Mouse (Mus musculus): ENCODE measurements around the gene Epp13. TPM values are rescaled to one million over a fixed set of nuclear protein-coding genes. Genes with fewer than 3 reads are reported as not detected.
"Not testable (repeated sequence)": the region's sequence is repeated elsewhere in the genome, so short reads cannot be mapped to it uniquely, and the experiment has no call there.

Epp13 gene
- polyA plus RNA-seq (2014; fragmentation: Nextera tagmentation; extraction: Ambion mirVana): not detected in 2 replicates

DNA sequence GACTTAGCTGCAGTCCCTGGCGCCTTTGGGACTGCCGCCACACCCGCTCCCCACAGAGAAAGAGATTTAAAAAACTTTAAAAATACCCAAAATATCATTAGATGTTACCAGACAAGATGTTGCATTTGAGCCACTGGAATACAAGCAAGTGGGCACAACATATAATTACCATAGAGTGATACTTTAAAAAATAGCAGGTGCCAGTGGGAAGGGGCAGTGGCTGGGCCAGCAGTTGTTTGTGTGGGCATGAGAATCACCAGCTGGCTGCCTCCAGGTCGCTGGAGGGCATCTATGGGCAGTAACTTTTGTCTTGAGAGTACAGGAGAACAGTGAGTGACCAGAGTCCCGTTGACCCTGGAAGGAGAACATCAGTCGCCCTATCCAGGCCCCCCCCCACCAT lies at the start of gene Epp13:
Gene Epp13 (plus strand): TSS at position 301 of the 400 bp plus-strand sequence.
- ATAC-seq (ENCODE audit: insufficient read depth): no peak
- H3K4me3 ChIP-seq (ENCODE audit: low read depth, low read length): no peak within 1 kb of the TSS
- no peaks in the 10 kb centered on the region for H3K27me3 ChIP-seq (ENCODE audit: insufficient read depth, low read length)
- no peak within 1 kb of the TSS for H3K4me2 ChIP-seq
- no peaks in the 10 kb centered on the region for H3K36me3 ChIP-seq (ENCODE audit: insufficient read depth)
- TF ChIP-seq CTCF (IDR thresholded peaks at IDR 0.05; ENCODE audit: low read depth): no peak
- no peak for DNase-seq
- 85% methylated on average over 6 of the region's 6 CpGs for WGBS
- no peaks in the 10 kb centered on the region for H3K4me1 ChIP-seq (ENCODE audit: insufficient read depth)
- H3K9me3 ChIP-seq (ENCODE audit: low read depth, low read length): 0 out of 2 replicates have a peak, but pooled peaks cover 2% of the 10 kb centered on the region
- H3K27ac ChIP-seq (ENCODE audit: low read depth): no peak within 1 kb of the TSS
- H3K9ac ChIP-seq: no peak within 1 kb of the TSS

- Histone ChIP-seq H3K4me2 (no peak overlapping the region), H3K4me3 (ENCODE audit: low read depth, low read length) (no peak overlapping the region), H3K27me3 (ENCODE audit: insufficient read depth, low read length) (no peaks in the 10 kb centered on the region), H3K9ac (no peak overlapping the region), H3K27ac (ENCODE audit: low read depth) (no peak overlapping the region), H3K9me3 (ENCODE audit: low read depth, low read length) (no peaks in the 10 kb centered on the region; the same call in 1 of the 2 replicates), H3K4me1 (ENCODE audit: insufficient read depth) (no peaks in the 10 kb centered on the region), H3K36me3 (ENCODE audit: insufficient read depth) (no peaks in the 10 kb centered on the region)
- no peak for ATAC-seq (ENCODE audit: insufficient read depth)
- 70% methylated on average over 3 of the region's 3 CpGs for WGBS
- no peak for TF ChIP-seq CTCF (IDR thresholded peaks at IDR 0.05; ENCODE audit: low read depth)
- no peak for DNase-seq
Observed at GRCm38 (mm10) chr7:6204200-6204599, 48.3 kb upstream of the Epp13 start.

GRCm38 (mm10) chr7:6213144-6213543 lies 39.4 kb upstream of the Epp13 start:
- H3K36me3 ChIP-seq (ENCODE audit: insufficient read depth): no peaks in the 10 kb centered on the region
- no peaks in the 10 kb centered on the region for H3K4me1 ChIP-seq (ENCODE audit: insufficient read depth)
- H3K27me3 ChIP-seq (ENCODE audit: insufficient read depth, low read length): no peaks in the 10 kb centered on the region
- no peak overlapping the region for H3K27ac ChIP-seq (ENCODE audit: low read depth)
- ATAC-seq (ENCODE audit: insufficient read depth): no peak
- peak; percentile 45 for TF ChIP-seq CTCF (IDR thresholded peaks at IDR 0.05; ENCODE audit: low read depth)
- WGBS: 54% methylated on average over 5 of the region's 5 CpGs
- no peaks in the 10 kb centered on the region for H3K9me3 ChIP-seq (ENCODE audit: low read depth, low read length)
- H3K4me3 ChIP-seq (ENCODE audit: low read depth, low read length): no peak overlapping the region
- H3K4me2 ChIP-seq: no peak overlapping the region
- H3K9ac ChIP-seq: no peak overlapping the region
- no peak for DNase-seq

DNA sequence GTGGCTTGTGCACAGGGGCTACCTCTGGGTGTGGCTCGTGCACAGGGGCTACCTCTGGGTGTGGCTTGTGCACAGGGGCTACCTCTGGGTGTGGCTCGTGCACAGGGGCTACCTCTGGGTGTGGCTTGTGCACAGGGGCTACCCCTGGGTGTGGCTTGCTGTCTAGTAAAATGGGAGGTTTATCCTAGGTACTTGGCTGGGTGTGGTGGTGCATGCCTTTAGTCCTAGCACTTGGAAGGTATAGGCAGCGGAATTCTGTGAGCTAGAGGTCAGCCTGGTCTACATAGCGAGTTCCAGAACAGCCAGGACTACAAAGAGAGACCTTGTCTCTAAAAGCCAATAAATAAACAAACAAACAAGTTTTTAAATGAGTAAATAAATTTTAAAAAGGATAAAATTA lies 37.8 kb upstream of the Epp13 start:
- not testable (repeated sequence) for H3K9me3 ChIP-seq (ENCODE audit: low read depth, low read length); H3K36me3 ChIP-seq (ENCODE audit: insufficient read depth); H3K27ac ChIP-seq (ENCODE audit: low read depth); H3K27me3 ChIP-seq (ENCODE audit: insufficient read depth, low read length); H3K9ac ChIP-seq; H3K4me1 ChIP-seq (ENCODE audit: insufficient read depth); H3K4me2 ChIP-seq; ATAC-seq (ENCODE audit: insufficient read depth); H3K4me3 ChIP-seq (ENCODE audit: low read depth, low read length); DNase-seq
- WGBS: 63% methylated on average over 4 of the region's 4 CpGs

DNA sequence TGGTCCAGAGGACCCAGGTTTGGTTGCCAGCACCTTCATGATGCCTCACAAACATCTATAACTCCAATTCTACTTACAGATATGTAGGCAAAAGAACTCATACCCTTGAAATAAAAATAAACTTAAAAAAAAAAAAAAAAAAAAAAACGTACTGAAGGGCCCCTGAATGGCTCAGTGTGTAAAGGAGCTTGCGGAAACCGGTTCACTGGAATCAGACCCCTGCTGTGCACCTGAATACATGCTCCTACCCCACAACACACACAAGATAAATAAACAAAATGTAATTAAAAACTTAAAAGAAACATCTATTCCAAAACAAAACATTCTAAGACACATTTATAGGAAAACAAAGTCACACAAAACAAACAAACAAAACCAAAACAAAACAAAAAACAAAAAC lies 32.4 kb upstream of the Epp13 start:
- no peaks in the 10 kb centered on the region for H3K4me1 ChIP-seq (ENCODE audit: insufficient read depth)
- H3K27me3 ChIP-seq (ENCODE audit: insufficient read depth, low read length): no peaks in the 10 kb centered on the region
- H3K27ac ChIP-seq (ENCODE audit: low read depth): no peak overlapping the region
- no peak for DNase-seq
- H3K4me2 ChIP-seq: no peak overlapping the region
- no peaks in the 10 kb centered on the region for H3K36me3 ChIP-seq (ENCODE audit: insufficient read depth)
- no peak overlapping the region for H3K4me3 ChIP-seq (ENCODE audit: low read depth, low read length)
- H3K9me3 ChIP-seq (ENCODE audit: low read depth, low read length): no peaks in the 10 kb centered on the region
- 57% methylated on average over 3 of the region's 3 CpGs for WGBS
- no peak for ATAC-seq (ENCODE audit: insufficient read depth)
- H3K9ac ChIP-seq: no peak overlapping the region
- TF ChIP-seq CTCF (IDR thresholded peaks at IDR 0.05; ENCODE audit: low read depth): no peak

DNA sequence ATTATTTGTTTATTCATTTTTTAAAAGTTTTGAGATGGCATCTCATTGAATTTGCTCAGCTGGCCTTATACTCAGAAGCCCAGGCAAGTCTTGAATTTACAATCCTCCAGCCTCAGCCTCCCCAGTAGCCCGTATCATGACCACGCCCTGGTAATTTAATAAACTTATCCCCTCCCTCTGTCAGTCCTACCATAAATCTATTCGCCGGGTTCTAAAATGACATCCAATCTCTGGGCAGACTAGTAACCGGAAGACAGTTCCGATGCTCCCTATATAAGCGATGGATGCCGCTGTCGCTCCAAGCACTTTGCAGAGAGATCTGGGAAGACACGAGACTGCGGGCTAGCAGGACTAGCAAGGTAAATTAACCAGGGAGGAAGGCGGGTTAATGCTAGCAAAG lies 30.5 kb upstream of the Epp13 start, which contains the start of gene Zscan5b:
Gene Zscan5b (plus strand): TSS at position 301 of the 400 bp plus-strand sequence.
- no peaks in the 10 kb centered on the region for H3K4me1 ChIP-seq (ENCODE audit: insufficient read depth)
- no peaks in the 10 kb centered on the region for H3K9me3 ChIP-seq (ENCODE audit: low read depth, low read length)
- WGBS: 91% methylated on average over 12 of the region's 12 CpGs
- H3K4me3 ChIP-seq (ENCODE audit: low read depth, low read length): no peak within 1 kb of the TSS
- no peak for ATAC-seq (ENCODE audit: insufficient read depth)
- no peaks in the 10 kb centered on the region for H3K27me3 ChIP-seq (ENCODE audit: insufficient read depth, low read length)
- no peak for DNase-seq
- H3K9ac ChIP-seq: no peak within 1 kb of the TSS
- no peak within 1 kb of the TSS for H3K27ac ChIP-seq (ENCODE audit: low read depth)
- H3K4me2 ChIP-seq: no peak within 1 kb of the TSS
- H3K36me3 ChIP-seq (ENCODE audit: insufficient read depth): no peaks in the 10 kb centered on the region
- TF ChIP-seq CTCF (IDR thresholded peaks at IDR 0.05; ENCODE audit: low read depth): no peak

GRCm38 (mm10) chr7:6228491-6228890 lies 24.0 kb upstream of the Epp13 start:
- not testable (repeated sequence) for H3K27ac ChIP-seq (ENCODE audit: low read depth); H3K4me3 ChIP-seq (ENCODE audit: low read depth, low read length); H3K4me1 ChIP-seq (ENCODE audit: insufficient read depth); H3K9me3 ChIP-seq (ENCODE audit: low read depth, low read length); H3K27me3 ChIP-seq (ENCODE audit: insufficient read depth, low read length); H3K4me2 ChIP-seq; ATAC-seq (ENCODE audit: insufficient read depth); H3K9ac ChIP-seq; H3K36me3 ChIP-seq (ENCODE audit: insufficient read depth)
- WGBS: 54% methylated on average over 8 of the region's 8 CpGs
- DNase-seq: peak; percentile 21

DNA sequence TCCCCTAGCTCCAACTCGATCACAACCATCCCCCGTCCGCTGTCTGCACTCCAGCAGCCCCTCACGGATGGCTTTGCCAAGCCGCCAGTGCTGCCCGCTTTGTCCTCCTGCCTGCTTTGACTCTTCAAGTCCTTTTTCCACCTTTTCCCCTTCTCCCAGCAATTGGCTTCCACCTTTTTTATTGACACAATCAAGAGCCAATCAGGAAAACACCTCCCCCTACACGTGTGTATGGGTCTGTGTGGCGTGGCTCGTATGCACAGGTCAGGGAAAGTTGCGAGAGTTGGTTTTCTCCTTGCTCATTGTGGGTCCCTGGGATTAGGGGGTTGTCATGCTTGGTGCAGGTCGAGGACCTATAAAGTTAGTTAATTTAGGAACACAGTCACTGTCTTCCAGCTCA lies 12.7 kb upstream of the Epp13 start:
- WGBS: 38% methylated on average over 11 of the region's 11 CpGs
- no peak for TF ChIP-seq CTCF (IDR thresholded peaks at IDR 0.05; ENCODE audit: low read depth)
- no peaks in the 10 kb centered on the region for H3K36me3 ChIP-seq (ENCODE audit: insufficient read depth)

More for the DNA sequence above, 12.7 kb upstream of the Epp13 start:
- no peaks in the 10 kb centered on the region for H3K27me3 ChIP-seq (ENCODE audit: insufficient read depth, low read length)
- H3K4me1 ChIP-seq (ENCODE audit: insufficient read depth): no peaks in the 10 kb centered on the region
- H3K4me2 ChIP-seq: no peak overlapping the region
- no peak overlapping the region for H3K9ac ChIP-seq
- no peak overlapping the region for H3K4me3 ChIP-seq (ENCODE audit: low read depth, low read length)
- H3K27ac ChIP-seq (ENCODE audit: low read depth): no peak overlapping the region
- DNase-seq (no peak), ATAC-seq (ENCODE audit: insufficient read depth) (no peak)
- no peaks in the 10 kb centered on the region for H3K9me3 ChIP-seq (ENCODE audit: low read depth, low read length)

Measured in lung, embryonic 14.5 days (tissue).